Comparison of ENCODE assay signal across 17 mouse cellular contexts in the genomic region with DNA sequence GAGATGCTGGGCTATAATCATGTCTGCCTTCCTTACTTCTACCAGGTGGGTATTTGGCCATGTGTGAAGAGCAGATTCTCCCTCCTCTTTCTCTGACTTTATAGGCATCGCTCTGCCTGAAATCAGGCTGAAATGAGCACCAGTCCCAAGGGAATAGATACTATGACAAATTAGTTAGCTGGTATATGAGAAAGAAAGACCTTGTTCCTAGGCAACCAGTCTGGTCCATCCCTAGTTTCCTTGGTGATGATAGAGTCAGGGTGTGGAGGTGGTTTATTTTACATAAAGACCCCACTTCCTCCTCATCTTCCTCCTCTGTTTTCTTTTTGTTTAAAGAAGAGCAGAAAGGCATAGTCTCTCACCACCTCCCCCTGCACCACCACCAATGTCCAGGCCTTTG.
DNase-seq lines count a peak whose midpoint lies in the region; ATAC-seq and TF ChIP-seq lines count a peak whose summit lies in the region.
"Had no signal": no experiment of that assay in that cellular context is flagged by ENCODE, and none has a peak within 500 bp of the region (broad histone marks: within the 10 kb centered on the region; RNA-seq: fewer than 3 reads in every experiment).

No protein-coding gene starts in this region.

- no peak overlapping the region for H3K27ac ChIP-seq in hindbrain, embryonic 11.5 days (ENCODE audit: low read depth, low read length)
- no peak overlapping the region for H3K27ac ChIP-seq in hindbrain, embryonic 12.5 days
- no peak overlapping the region for H3K27ac ChIP-seq in midbrain, embryonic 16.5 days (ENCODE audit: low read length)
- H3K27ac ChIP-seq in midbrain, embryonic 13.5 days: no peak overlapping the region
- peak overlapping the region; percentile 8; the same call in 1 of the 2 replicates for H3K27ac ChIP-seq in cortical plate, adult 2 months (ENCODE audit: insufficient read depth, low read length)
- H3K27ac ChIP-seq in kidney, embryonic 15.5 days: no peak overlapping the region
- H3K27ac ChIP-seq: embryonic facial prominence, embryonic 15.5 days had no signal

- H3K4me3 ChIP-seq in hindbrain, embryonic 11.5 days (ENCODE audit: low read depth, low read length): no peak overlapping the region
- H3K4me3 ChIP-seq in hindbrain, embryonic 12.5 days: no peak overlapping the region
- H3K4me3 ChIP-seq in midbrain, embryonic 16.5 days (ENCODE audit: low read depth, low read length): no peak overlapping the region
- H3K4me3 ChIP-seq in midbrain, embryonic 13.5 days (replicated peaks): no peak overlapping the region
- no peak overlapping the region for H3K4me3 ChIP-seq in cortical plate, adult 2 months (ENCODE audit: insufficient read depth, low read length)
- H3K4me3 ChIP-seq in kidney, embryonic 15.5 days (replicated peaks): no peak overlapping the region
- H3K4me3 ChIP-seq: embryonic facial prominence, embryonic 15.5 days had no signal

- TF ChIP-seq POLR2A in cortical plate, adult 2 months (IDR thresholded peaks at IDR 0.05; ENCODE audit: extremely low read depth, insufficient read depth, low read length): no peak

- H3K27me3 ChIP-seq in hindbrain, embryonic 11.5 days (ENCODE audit: control insufficient read depth, insufficient read depth, low read length): no peaks in the 10 kb centered on the region
- no peaks in the 10 kb centered on the region for H3K27me3 ChIP-seq in hindbrain, embryonic 12.5 days
- H3K27me3 ChIP-seq in midbrain, embryonic 16.5 days (ENCODE audit: control insufficient read depth, insufficient read depth, low read depth, low read length): no peaks in the 10 kb centered on the region
- H3K27me3 ChIP-seq in midbrain, embryonic 13.5 days: no peaks in the 10 kb centered on the region
- H3K27me3 ChIP-seq in kidney, embryonic 15.5 days: no peaks in the 10 kb centered on the region
- H3K27me3 ChIP-seq: embryonic facial prominence, embryonic 15.5 days had no signal

- H3K4me1 ChIP-seq in hindbrain, embryonic 11.5 days (replicated peaks; ENCODE audit: control insufficient read depth, insufficient read depth, low read length): no peaks in the 10 kb centered on the region
- peaks cover 9% of the 10 kb centered on the region; the same call in 1 of the 2 replicates for H3K4me1 ChIP-seq in hindbrain, embryonic 12.5 days
- peaks cover 5% of the 10 kb centered on the region; the same call in 1 of the 2 replicates for H3K4me1 ChIP-seq in midbrain, embryonic 16.5 days (ENCODE audit: control insufficient read depth, insufficient read depth, low read length)
- peaks cover 3% of the 10 kb centered on the region; the same call in 1 of the 2 replicates for H3K4me1 ChIP-seq in midbrain, embryonic 13.5 days (replicated peaks)
- peaks cover 4% of the 10 kb centered on the region for H3K4me1 ChIP-seq in cortical plate, adult 2 months (ENCODE audit: control insufficient read depth, insufficient read depth, low read length)
- H3K4me1 ChIP-seq in kidney, embryonic 15.5 days: no peaks in the 10 kb centered on the region
- H3K4me1 ChIP-seq: embryonic facial prominence, embryonic 15.5 days had no signal

- ATAC-seq in hindbrain, embryonic 11.5 days (ENCODE audit: low FRiP score): peak; percentile 51
- no peak for ATAC-seq in hindbrain, embryonic 12.5 days (ENCODE audit: low FRiP score)
- peak; percentile 80 for ATAC-seq in midbrain, embryonic 16.5 days
- no peak for ATAC-seq in midbrain, embryonic 13.5 days
- ATAC-seq in kidney, embryonic 15.5 days (replicated peaks; ENCODE audit: low FRiP score): no peak
- ATAC-seq: intestine, embryonic 16.5 days had no signal

- DNase-seq in hindbrain, embryonic 11.5 days (ENCODE audit: low spot score): peak; percentile 2
- peak; percentile 3 for DNase-seq in mesoderm, embryonic 11.5 days (ENCODE audit: low read depth, low spot score)
- DNase-seq: cerebellum, adult 18-20 months; gastrocnemius, postnatal 36 days; kidney, postnatal 10 days; liver; lung, adult 18-20 months; lung, postnatal 4 days; thymus, postnatal 4 days had no signal

- H3K36me3 ChIP-seq in hindbrain, embryonic 11.5 days (ENCODE audit: control insufficient read depth, insufficient read depth, low read length): no peaks in the 10 kb centered on the region
- no peaks in the 10 kb centered on the region for H3K36me3 ChIP-seq in hindbrain, embryonic 12.5 days
- no peaks in the 10 kb centered on the region for H3K36me3 ChIP-seq in midbrain, embryonic 16.5 days (ENCODE audit: control insufficient read depth, insufficient read depth, low read length)
- no peaks in the 10 kb centered on the region for H3K36me3 ChIP-seq in midbrain, embryonic 13.5 days
- no peaks in the 10 kb centered on the region for H3K36me3 ChIP-seq in kidney, embryonic 15.5 days
- H3K36me3 ChIP-seq: embryonic facial prominence, embryonic 15.5 days had no signal

- WGBS in hindbrain, embryonic 11.5 days: 65% methylated on average over 1 of the region's 1 CpGs
- WGBS in hindbrain, embryonic 12.5 days: 64% methylated on average over 1 of the region's 1 CpGs
- WGBS in midbrain, embryonic 16.5 days: 36% methylated on average over 1 of the region's 1 CpGs
- WGBS in midbrain, embryonic 13.5 days: 71% methylated on average over 1 of the region's 1 CpGs
- WGBS in kidney, embryonic 15.5 days: 91% methylated on average over 1 of the region's 1 CpGs

- no peak overlapping the region for H3K9ac ChIP-seq in hindbrain, embryonic 11.5 days (ENCODE audit: low read depth, low read length)
- H3K9ac ChIP-seq in hindbrain, embryonic 12.5 days: no peak overlapping the region
- no peak overlapping the region for H3K9ac ChIP-seq in midbrain, embryonic 16.5 days (ENCODE audit: low read depth, low read length)
- no peak overlapping the region for H3K9ac ChIP-seq in midbrain, embryonic 13.5 days (replicated peaks)
- H3K9ac ChIP-seq in kidney, embryonic 15.5 days: no peak overlapping the region
- H3K9ac ChIP-seq: embryonic facial prominence, embryonic 15.5 days had no signal

- H3K4me2 ChIP-seq in hindbrain, embryonic 11.5 days (replicated peaks; ENCODE audit: low read depth, low read length): no peak overlapping the region
- no peak overlapping the region for H3K4me2 ChIP-seq in hindbrain, embryonic 12.5 days (replicated peaks)
- H3K4me2 ChIP-seq in midbrain, embryonic 16.5 days (ENCODE audit: low read length): no peak overlapping the region
- no peak overlapping the region for H3K4me2 ChIP-seq in midbrain, embryonic 13.5 days (replicated peaks)
- H3K4me2 ChIP-seq in kidney, embryonic 15.5 days: no peak overlapping the region
- H3K4me2 ChIP-seq: embryonic facial prominence, embryonic 15.5 days; heart, embryonic 11.5 days had no signal

- H3K9me3 ChIP-seq in hindbrain, embryonic 11.5 days (ENCODE audit: control insufficient read depth, low read length): no peaks in the 10 kb centered on the region
- H3K9me3 ChIP-seq in hindbrain, embryonic 12.5 days (replicated peaks): no peaks in the 10 kb centered on the region
- no peaks in the 10 kb centered on the region for H3K9me3 ChIP-seq in midbrain, embryonic 16.5 days (replicated peaks; ENCODE audit: control insufficient read depth, low read length, poor library complexity, severe bottlenecking)
- H3K9me3 ChIP-seq in midbrain, embryonic 13.5 days: no peaks in the 10 kb centered on the region
- no peaks in the 10 kb centered on the region for H3K9me3 ChIP-seq in kidney, embryonic 15.5 days (replicated peaks)
- H3K9me3 ChIP-seq: embryonic facial prominence, embryonic 15.5 days had no signal

- no peak for TF ChIP-seq CTCF in cortical plate, adult 2 months (IDR thresholded peaks at IDR 0.05; ENCODE audit: extremely low read depth, insufficient read depth, low read length)

Comparison
In these comparisons a context has a peak if more than half of its experiments do, and no peak if none do; other contexts are left out.
1. ATAC-seq: peak in hindbrain, embryonic 11.5 days (single experiment) and midbrain, embryonic 16.5 days (single experiment); none in hindbrain, embryonic 12.5 days (single experiment), midbrain, embryonic 13.5 days (single experiment) and kidney, embryonic 15.5 days (single experiment).